Mouse (Mus musculus): Measurements from ENCODE around the gene Ccdc40. TPM values are rescaled to one million over a fixed set of nuclear protein-coding genes. Genes with fewer than 3 reads are reported as not detected.
A peak's percentile ranks its signal among the peaks of the same experiment; 100 is the strongest.

Ccdc40 gene
- polyA plus RNA-seq, 1 experiment from 2014 or later = 1.4 TPM

DNA sequence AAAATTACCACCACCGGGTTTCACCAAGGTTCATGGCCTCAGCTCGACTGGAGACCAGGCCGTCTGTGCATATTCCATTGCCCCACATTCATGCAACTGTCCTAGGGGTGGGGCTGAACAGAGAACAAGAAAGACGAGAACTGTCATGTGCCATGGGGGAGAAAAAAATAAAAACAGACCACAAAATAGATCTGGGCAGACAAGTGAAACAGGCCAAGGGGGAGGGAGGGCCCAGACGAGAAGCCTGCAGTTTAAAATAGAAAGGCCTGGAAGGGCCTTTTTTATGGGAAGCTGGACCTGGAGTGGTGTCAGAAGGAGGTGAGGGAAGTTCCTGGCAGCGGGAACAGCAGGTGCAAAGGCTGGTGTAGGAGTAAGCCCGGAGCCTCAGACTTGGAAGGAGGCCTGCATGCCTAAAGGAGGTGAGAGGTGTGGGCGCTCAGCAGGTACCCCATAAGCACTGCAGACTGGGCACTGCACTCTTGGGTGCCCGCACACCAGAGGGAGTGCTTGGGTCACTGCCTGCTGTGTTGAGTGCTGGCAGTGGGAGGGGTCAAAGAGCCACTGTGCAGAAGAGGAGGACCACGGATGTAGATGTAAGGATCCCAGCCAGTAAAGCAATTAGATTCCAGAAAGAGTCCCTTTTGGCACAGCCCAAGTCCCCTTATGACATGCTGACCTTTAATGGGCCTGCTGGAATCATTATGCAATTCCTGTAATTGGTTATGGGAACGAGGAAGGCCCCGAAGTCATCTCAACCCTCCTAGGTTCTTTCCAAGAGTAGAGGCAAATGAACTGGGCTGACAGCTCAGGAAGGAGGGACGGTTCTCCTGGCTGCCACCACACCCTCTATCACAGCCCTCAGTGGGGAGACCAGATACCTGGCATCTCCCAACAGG, 78.6 kb downstream of the Ccdc40 start:
- no peak overlapping the region for H3K4me2 ChIP-seq (ENCODE audit: low read depth, low read length)
- no peak overlapping the region for H3K27ac ChIP-seq (ENCODE audit: low read length)
- no peaks in the 10 kb centered on the region for H3K27me3 ChIP-seq (replicated peaks; ENCODE audit: control insufficient read depth, insufficient read depth, low read length)
- no peaks in the 10 kb centered on the region for H3K36me3 ChIP-seq (ENCODE audit: control insufficient read depth, insufficient read depth, low read length)
- WGBS = 53% methylated on average over 13 of the region's 13 CpGs
- H3K9ac ChIP-seq (ENCODE audit: low read depth, low read length) = no peak overlapping the region
- H3K9me3 ChIP-seq (ENCODE audit: control insufficient read depth, low read length) = no peaks in the 10 kb centered on the region
- no peak for ATAC-seq
- H3K4me1 ChIP-seq (ENCODE audit: control insufficient read depth, insufficient read depth, low read length) = no peaks in the 10 kb centered on the region
- no peak overlapping the region for H3K4me3 ChIP-seq (ENCODE audit: low read length)

DNA sequence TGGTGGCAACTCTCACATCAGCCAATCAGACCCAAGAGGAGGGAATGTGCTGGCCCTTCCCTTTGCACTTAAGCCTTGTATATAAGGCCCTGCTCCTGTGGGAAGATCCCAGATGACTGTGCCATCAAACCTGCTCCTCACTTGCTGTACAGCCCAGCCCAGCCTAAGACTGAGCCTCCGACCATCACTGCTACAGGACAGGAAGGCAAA, 79.2 kb downstream of the Ccdc40 start, which contains the start of gene Card14:
Gene Card14 (plus strand): TSS at position 111 of the 210 bp plus-strand sequence.
- H3K36me3 ChIP-seq (ENCODE audit: control insufficient read depth, insufficient read depth, low read length) = no peaks in the 10 kb centered on the region
- ATAC-seq = no peak
- H3K4me2 ChIP-seq (ENCODE audit: low read depth, low read length) = no peak within 1 kb of the TSS
- H3K9ac ChIP-seq (ENCODE audit: low read depth, low read length) = peak within 1 kb of the TSS; percentile 29
- H3K4me1 ChIP-seq (ENCODE audit: control insufficient read depth, insufficient read depth, low read length) = no peaks in the 10 kb centered on the region
- no peaks in the 10 kb centered on the region for H3K27me3 ChIP-seq (replicated peaks; ENCODE audit: control insufficient read depth, insufficient read depth, low read length)
- no peaks in the 10 kb centered on the region for H3K9me3 ChIP-seq (ENCODE audit: control insufficient read depth, low read length)
- WGBS = 38% methylated on average over 1 of the region's 1 CpGs
- no peak within 1 kb of the TSS for H3K4me3 ChIP-seq (ENCODE audit: low read length)
- no peak within 1 kb of the TSS for H3K27ac ChIP-seq (ENCODE audit: low read length)

DNA sequence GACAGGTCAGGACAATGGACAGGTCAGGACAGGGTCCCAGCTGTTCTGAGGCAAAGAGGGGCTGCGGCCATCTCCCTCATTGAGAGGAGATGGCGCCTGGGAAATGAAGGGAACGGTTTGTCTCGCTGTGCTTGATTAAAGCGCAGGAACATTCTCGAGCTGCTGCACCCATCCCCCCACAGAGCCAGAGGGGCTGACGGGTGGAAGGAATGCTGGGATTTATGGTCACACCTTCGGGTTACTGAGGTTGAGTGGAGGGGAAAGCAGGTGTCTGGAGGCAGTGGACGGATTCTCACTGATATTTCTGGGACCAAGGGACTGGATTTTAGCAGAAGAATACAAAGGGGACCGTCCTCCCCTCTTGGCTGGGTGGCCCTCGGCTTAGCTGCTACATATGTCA, 79.5 kb downstream of the Ccdc40 start:
- H3K4me3 ChIP-seq (ENCODE audit: low read length) = no peak overlapping the region
- no peaks in the 10 kb centered on the region for H3K27me3 ChIP-seq (replicated peaks; ENCODE audit: control insufficient read depth, insufficient read depth, low read length)
- H3K4me2 ChIP-seq (ENCODE audit: low read depth, low read length) = no peak overlapping the region
- H3K36me3 ChIP-seq (ENCODE audit: control insufficient read depth, insufficient read depth, low read length) = no peaks in the 10 kb centered on the region
- no peak overlapping the region for H3K27ac ChIP-seq (ENCODE audit: low read length)
- H3K9ac ChIP-seq (ENCODE audit: low read depth, low read length) = peak overlapping the region; percentile 29
- H3K9me3 ChIP-seq (ENCODE audit: control insufficient read depth, low read length) = no peaks in the 10 kb centered on the region
- 26% methylated on average over 11 of the region's 11 CpGs for WGBS
- ATAC-seq = no peak
- H3K4me1 ChIP-seq (ENCODE audit: control insufficient read depth, insufficient read depth, low read length) = no peaks in the 10 kb centered on the region

DNA sequence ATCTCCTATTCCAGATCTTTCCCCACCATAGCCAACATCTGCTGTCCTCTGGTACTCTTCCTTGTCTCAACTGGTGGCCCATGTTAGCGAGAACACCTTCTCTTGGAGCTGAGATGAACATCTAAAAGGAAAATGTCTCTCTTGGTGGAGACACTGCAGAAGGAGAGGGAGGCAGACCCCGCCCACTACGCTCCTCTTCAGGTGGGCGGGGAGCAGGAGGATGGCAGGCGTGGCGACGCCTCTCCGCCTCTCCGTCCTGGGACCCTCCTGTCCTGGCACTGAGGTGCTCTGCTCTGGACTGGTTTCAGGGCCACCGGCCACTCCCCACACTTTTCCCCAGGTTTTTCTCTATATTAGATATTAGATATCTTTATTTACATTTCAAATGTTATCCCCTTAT, 82.2 kb downstream of the Ccdc40 start:
- H3K36me3 ChIP-seq (ENCODE audit: control insufficient read depth, insufficient read depth, low read length) = no peaks in the 10 kb centered on the region
- 9% methylated on average over 10 of the region's 10 CpGs for WGBS
- no peak overlapping the region for H3K27ac ChIP-seq (ENCODE audit: low read length)
- no peak overlapping the region for H3K4me2 ChIP-seq (ENCODE audit: low read depth, low read length)
- H3K4me1 ChIP-seq (ENCODE audit: control insufficient read depth, insufficient read depth, low read length) = no peaks in the 10 kb centered on the region
- no peaks in the 10 kb centered on the region for H3K9me3 ChIP-seq (ENCODE audit: control insufficient read depth, low read length)
- no peak overlapping the region for H3K9ac ChIP-seq (ENCODE audit: low read depth, low read length)
- H3K27me3 ChIP-seq (replicated peaks; ENCODE audit: control insufficient read depth, insufficient read depth, low read length) = no peaks in the 10 kb centered on the region
- ATAC-seq = no peak
- no peak overlapping the region for H3K4me3 ChIP-seq (ENCODE audit: low read length)

DNA sequence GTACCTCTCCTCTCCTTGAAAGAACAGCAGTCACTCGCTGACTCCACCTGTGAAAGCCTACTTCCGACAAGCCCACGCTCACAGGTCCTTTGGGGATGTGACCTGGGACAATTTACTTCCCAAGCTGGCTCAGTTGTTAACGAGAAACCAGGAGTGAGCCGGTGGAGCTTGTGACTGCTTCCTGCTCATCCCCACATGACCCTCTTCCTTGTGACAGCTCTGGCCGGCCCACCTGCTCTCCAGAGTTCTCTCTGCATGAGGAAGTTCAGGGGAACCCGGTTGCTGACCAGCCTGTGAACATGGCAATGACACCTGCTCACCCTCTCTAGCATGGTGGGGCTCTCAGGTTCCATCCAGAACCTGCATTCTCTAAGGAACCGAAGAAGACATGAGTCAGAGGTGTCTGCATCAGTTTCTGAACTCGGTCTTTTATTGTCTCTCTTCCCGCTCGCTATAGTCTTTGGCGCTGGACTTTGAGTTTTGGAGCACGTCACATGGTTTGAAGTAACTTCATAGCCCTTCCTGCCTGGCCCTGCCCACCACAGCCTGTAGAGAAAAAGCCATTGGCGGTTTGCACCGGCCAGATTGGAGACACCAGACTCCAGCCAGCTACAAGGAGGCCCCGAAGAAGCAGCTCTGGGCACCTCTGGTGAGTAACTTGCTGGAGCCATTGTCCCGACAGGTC, 86.0 kb downstream of the Ccdc40 start:
- Histone ChIP-seq H3K9ac (ENCODE audit: low read depth, low read length) (peak overlapping the region; percentile 63), H3K4me2 (ENCODE audit: low read depth, low read length) (peak overlapping the region; percentile 51), H3K27me3 (replicated peaks; ENCODE audit: control insufficient read depth, insufficient read depth, low read length) (no peaks in the 10 kb centered on the region), H3K36me3 (ENCODE audit: control insufficient read depth, insufficient read depth, low read length) (no peaks in the 10 kb centered on the region), H3K4me3 (ENCODE audit: low read length) (peak overlapping the region; percentile 37), H3K27ac (ENCODE audit: low read length) (peak overlapping the region; percentile 93), H3K9me3 (ENCODE audit: control insufficient read depth, low read length) (no peaks in the 10 kb centered on the region), H3K4me1 (ENCODE audit: control insufficient read depth, insufficient read depth, low read length) (no peaks in the 10 kb centered on the region)
- 55% methylated on average over 17 of the region's 17 CpGs for WGBS
- peak; percentile 97 for ATAC-seq

Other genes with a start within 250 kb of the Ccdc40 start
- gene Enpp7, start 240.4 kb upstream of the Ccdc40 start, polyA plus RNA-seq (2015; fragmentation: Nextera tagmentation; extraction: Ambion mirVana) = 0.57 and 1.7 TPM in 2 replicates
- gene Cbx2, start 205.6 kb upstream of the Ccdc40 start, polyA plus RNA-seq (2015; fragmentation: Nextera tagmentation; extraction: Ambion mirVana) = 17.8 and 18.1 TPM in 2 replicates
- 8.1 and 8.5 TPM in 2 replicates for gene Cbx8, start 187.6 kb upstream of the Ccdc40 start, polyA plus RNA-seq (2015; fragmentation: Nextera tagmentation; extraction: Ambion mirVana)
- gene Cbx4, start 142.4 kb upstream of the Ccdc40 start, polyA plus RNA-seq (2015; fragmentation: Nextera tagmentation; extraction: Ambion mirVana) = 9.3 and 10.0 TPM in 2 replicates
- 11.0 and 12.7 TPM in 2 replicates for gene Tbc1d16, start 73 bp upstream of the Ccdc40 start, polyA plus RNA-seq (2015; fragmentation: Nextera tagmentation; extraction: Ambion mirVana)
- gene Gaa, start 39.3 kb downstream of the Ccdc40 start, polyA plus RNA-seq (2015; fragmentation: Nextera tagmentation; extraction: Ambion mirVana) = 90.5 and 99.0 TPM in 2 replicates
- gene Eif4a3, start 71.5 kb downstream of the Ccdc40 start, polyA plus RNA-seq (2015; fragmentation: Nextera tagmentation; extraction: Ambion mirVana) = 306 and 335 TPM in 2 replicates
- gene Card14, start 79.2 kb downstream of the Ccdc40 start, polyA plus RNA-seq (2015; fragmentation: Nextera tagmentation; extraction: Ambion mirVana) = 8.5 and 10.5 TPM in 2 replicates
- 8.2 and 8.3 TPM in 2 replicates for gene Sgsh, start 127.0 kb downstream of the Ccdc40 start, polyA plus RNA-seq (2015; fragmentation: Nextera tagmentation; extraction: Ambion mirVana)
- gene Slc26a11, start 127.0 kb downstream of the Ccdc40 start, polyA plus RNA-seq (2015; fragmentation: Nextera tagmentation; extraction: Ambion mirVana) = 9.0 and 10.5 TPM in 2 replicates
- 7.0 and 7.5 TPM in 2 replicates for gene Rnf213, start 164.5 kb downstream of the Ccdc40 start, polyA plus RNA-seq (2015; fragmentation: Nextera tagmentation; extraction: Ambion mirVana)